Mouse (Mus musculus) bone marrow macrophage, adult 2 months (primary cell): ENCODE data around the gene Fndc3a.

Source experiments
- CTCF ChIP-seq: IDR thresholded peaks from 2 replicates; pipeline ENCODE4 v1.5.1; 2012; ENCODE audit warnings: low read depth, mild to moderate bottlenecking, low read length, moderate library complexity
- POLR2A ChIP-seq: IDR thresholded peaks from 2 replicates; pipeline ENCODE4 v1.6.1; 2012; ENCODE audit warnings: mild to moderate bottlenecking, low read depth, low read length, borderline replicate concordance

DNA sequence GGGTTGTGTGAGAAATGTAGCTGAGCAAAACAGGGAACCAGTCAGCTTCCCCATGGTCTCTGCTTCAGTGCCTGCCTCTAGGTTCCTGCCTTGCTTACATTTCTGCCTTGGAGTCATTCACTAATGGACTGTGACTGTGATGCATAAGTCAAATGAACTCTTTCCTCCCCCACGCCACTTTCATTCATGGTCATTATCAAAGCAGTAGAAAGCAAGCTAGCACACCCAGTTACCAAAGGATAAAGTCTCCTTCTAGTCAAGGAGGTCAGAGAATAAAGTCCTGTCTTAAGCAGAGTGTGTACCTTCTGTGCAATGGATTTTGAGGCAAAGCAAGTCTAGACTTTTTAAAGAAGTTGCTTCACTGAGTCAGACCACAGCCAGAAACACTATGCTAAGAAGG is 182.7 kb downstream of the Fndc3a start:
- TF ChIP-seq POLR2A (no peak), CTCF (no peak)
